Mouse (Mus musculus): ENCODE measurements around the gene March10. TPM values are rescaled to one million over a fixed set of nuclear protein-coding genes. Genes with fewer than 3 reads are reported as not detected.

Gene March10
- polyA plus RNA-seq, 1 experiment from 2014 or later, result 0.15 TPM

GRCm38 (mm10) chr11:105321090-105321489 is 135.4 kb downstream of the March10 start:
- Histone ChIP-seq H3K9me3 (no peaks in the 10 kb centered on the region), H3K27ac (no peak overlapping the region), H3K4me1 (peaks cover 1% of the 10 kb centered on the region), H3K36me3 (peaks cover 11% of the 10 kb centered on the region), H3K9ac (no peak overlapping the region), H3K27me3 (no peaks in the 10 kb centered on the region), H3K4me2 (no peak overlapping the region), H3K4me3 (no peak overlapping the region)
- ATAC-seq (ENCODE audit: borderline replicate concordance, extremely low read depth, low FRiP score, low TSS enrichment), result no peak
- WGBS, result 71% methylated on average over 2 of the region's 2 CpGs

GRCm38 (mm10) chr11:105317769-105318168 is 138.8 kb downstream of the March10 start:
- Histone ChIP-seq H3K9me3 (no peaks in the 10 kb centered on the region), H3K4me1 (peaks cover 32% of the 10 kb centered on the region), H3K4me3 (no peak overlapping the region), H3K9ac (no peak overlapping the region), H3K27me3 (no peaks in the 10 kb centered on the region), H3K36me3 (0 out of 2 replicates have a peak, but pooled peaks cover 6% of the 10 kb centered on the region), H3K27ac (no peak overlapping the region), H3K4me2 (no peak overlapping the region)
- WGBS, result 88% methylated on average over 6 of the region's 6 CpGs
- no peak for ATAC-seq (ENCODE audit: borderline replicate concordance, extremely low read depth, low FRiP score, low TSS enrichment)

DNA sequence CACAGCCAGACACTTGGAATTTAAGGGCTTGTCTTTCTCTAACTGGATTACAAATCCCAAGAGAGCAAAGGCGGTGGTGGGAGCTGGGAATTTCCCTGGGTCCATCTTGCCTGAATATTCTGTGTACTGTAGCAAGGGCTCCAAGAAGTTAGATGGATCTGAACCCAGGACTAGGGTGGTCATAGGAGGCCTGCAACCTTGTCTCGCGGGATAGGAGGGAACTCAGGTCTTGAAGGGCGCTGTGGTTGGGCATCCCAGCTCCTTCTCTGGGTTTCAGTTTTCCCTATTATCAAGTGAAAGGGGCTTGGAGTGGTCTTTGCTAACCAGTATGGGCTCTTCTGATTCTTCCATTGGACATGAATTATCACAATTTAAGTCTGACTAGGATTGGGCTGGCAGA is 140.4 kb downstream of the March10 start:
- H3K4me2 ChIP-seq, result no peak overlapping the region
- no peak for ATAC-seq (ENCODE audit: borderline replicate concordance, extremely low read depth, low FRiP score, low TSS enrichment)
- H3K9me3 ChIP-seq, result no peaks in the 10 kb centered on the region
- H3K4me1 ChIP-seq, result peaks cover 49% of the 10 kb centered on the region
- H3K27me3 ChIP-seq, result no peaks in the 10 kb centered on the region
- 93% methylated on average over 4 of the region's 4 CpGs for WGBS
- no peak overlapping the region for H3K9ac ChIP-seq
- H3K36me3 ChIP-seq, result 0 out of 2 replicates have a peak, but pooled peaks cover 6% of the 10 kb centered on the region
- no peak overlapping the region for H3K27ac ChIP-seq
- no peak overlapping the region for H3K4me3 ChIP-seq

DNA sequence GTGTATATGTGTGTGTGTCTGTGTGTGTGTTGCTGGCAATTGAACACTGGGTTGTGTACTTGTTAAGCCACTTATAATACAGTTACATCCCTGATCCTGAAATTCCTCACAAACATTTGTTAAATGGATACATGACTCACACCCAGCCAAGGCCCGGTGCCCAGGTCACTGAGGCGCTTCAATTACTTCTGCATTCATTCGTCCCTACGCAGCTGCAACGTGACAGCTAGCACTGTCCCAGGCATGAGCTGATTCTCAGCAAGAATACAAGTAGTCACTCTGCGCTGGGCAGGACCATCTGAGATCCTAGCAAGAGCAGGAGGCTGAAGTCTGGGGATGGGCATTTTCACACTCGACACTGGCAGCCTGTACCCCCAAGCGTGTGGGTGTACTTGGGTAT is 141.2 kb downstream of the March10 start:
- 0 out of 2 replicates have a peak, but pooled peaks cover 6% of the 10 kb centered on the region for H3K36me3 ChIP-seq
- H3K27me3 ChIP-seq, result no peaks in the 10 kb centered on the region
- 71% methylated on average over 8 of the region's 8 CpGs for WGBS
- ATAC-seq (ENCODE audit: borderline replicate concordance, extremely low read depth, low FRiP score, low TSS enrichment), result no peak
- no peaks in the 10 kb centered on the region for H3K9me3 ChIP-seq
- no peak overlapping the region for H3K27ac ChIP-seq
- peaks cover 56% of the 10 kb centered on the region for H3K4me1 ChIP-seq
- no peak overlapping the region for H3K4me3 ChIP-seq
- no peak overlapping the region for H3K4me2 ChIP-seq
- H3K9ac ChIP-seq, result no peak overlapping the region

DNA sequence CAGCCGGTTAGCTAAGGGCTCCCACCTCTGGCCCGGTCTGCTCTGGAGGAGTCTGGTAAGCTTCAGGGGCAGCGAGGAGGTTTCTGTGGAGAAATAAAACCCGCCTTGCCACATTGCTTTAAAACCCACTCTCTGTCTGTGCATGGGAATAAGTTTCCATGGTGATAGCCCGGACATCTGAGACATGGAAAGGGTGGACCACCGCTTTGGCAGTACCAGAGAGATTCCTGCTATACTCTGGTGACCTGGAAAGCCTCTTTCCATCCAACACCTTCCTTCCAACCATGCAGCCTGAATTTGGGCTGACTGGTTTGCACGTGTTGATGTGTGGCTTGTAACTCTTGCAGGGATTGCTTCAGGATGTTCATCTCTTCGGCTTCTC is 142.9 kb downstream of the March10 start:
- no peak overlapping the region for H3K4me2 ChIP-seq
- no peaks in the 10 kb centered on the region for H3K9me3 ChIP-seq
- H3K9ac ChIP-seq, result no peak overlapping the region
- no peaks in the 10 kb centered on the region for H3K36me3 ChIP-seq
- H3K4me3 ChIP-seq, result no peak overlapping the region
- 39% methylated on average over 8 of the region's 8 CpGs for WGBS
- no peak for ATAC-seq (ENCODE audit: borderline replicate concordance, extremely low read depth, low FRiP score, low TSS enrichment)
- peaks cover 71% of the 10 kb centered on the region for H3K4me1 ChIP-seq
- peak overlapping the region; percentile 83 for H3K27ac ChIP-seq
- H3K27me3 ChIP-seq, result no peaks in the 10 kb centered on the region

DNA sequence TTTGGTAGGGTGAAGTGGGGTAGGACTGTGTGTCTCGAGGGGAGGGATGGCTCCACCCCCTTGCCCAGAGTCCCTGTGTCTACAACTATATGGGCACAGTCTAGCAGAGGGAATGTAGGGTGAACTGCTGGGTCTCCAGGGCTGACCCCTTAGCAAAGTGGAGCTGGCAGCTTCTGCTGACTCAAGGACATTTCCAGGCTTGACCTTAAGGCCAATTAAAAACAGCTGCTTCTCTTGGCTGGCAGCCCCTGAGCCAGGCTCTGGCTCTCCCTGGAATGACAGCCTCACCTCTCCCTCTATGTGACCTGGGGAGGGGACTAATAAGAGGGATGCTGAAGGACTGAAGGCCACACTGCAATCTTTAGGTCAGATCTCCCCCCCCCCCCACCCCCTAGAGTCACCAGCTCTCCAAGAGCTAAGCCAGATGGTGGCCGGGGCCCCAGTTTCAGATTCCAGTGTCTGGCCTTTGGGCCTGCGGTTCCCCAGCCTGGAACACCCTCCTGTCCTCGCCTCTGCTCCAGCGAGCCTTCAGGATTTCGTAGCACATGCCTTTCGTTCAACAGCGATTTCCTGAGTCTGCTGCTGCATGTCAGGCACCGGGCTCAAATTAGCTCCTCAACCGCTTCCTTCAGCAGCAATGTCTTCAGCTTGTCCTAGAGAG is 143.4 kb downstream of the March10 start:
- H3K4me2 ChIP-seq, result no peak overlapping the region
- no peaks in the 10 kb centered on the region for H3K36me3 ChIP-seq
- no peak overlapping the region for H3K4me3 ChIP-seq
- H3K9ac ChIP-seq, result no peak overlapping the region
- peaks cover 72% of the 10 kb centered on the region for H3K4me1 ChIP-seq
- H3K27ac ChIP-seq, result peak overlapping the region; percentile 83
- peak; percentile 66 for ATAC-seq (ENCODE audit: borderline replicate concordance, extremely low read depth, low FRiP score, low TSS enrichment)
- WGBS, result 18% methylated on average over 10 of the region's 10 CpGs
- no peaks in the 10 kb centered on the region for H3K9me3 ChIP-seq
- no peaks in the 10 kb centered on the region for H3K27me3 ChIP-seq

DNA sequence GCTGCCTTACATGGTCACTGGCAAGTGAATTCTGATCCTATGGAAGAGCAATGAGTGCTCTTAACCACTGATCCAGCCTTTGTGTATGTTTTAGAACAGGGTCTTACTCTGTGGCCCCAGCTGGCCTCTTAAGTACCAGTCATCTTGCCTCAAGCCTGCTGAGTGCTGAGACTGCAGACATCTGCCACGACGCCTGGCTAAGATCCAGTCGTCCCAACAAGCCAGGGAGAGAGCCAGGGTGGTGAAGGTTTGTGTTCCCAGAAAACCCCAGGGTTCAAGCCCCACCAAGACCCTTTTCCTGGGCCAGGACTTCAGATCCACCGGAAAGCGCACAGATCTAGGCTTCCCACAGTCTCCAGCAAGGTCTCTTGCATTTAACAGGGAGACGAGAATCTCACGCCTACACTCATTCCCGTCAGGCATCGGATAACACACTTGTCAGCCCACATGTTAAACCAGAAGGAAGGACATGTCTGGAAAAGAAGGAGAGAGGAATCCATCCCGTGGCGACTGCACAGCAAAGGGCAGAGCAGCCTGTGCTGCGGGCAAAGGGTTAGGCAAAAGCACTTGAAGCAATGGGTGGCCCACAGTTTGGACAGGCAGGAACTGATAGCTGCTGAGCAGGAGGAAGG is 144.1 kb downstream of the March10 start:
- no peak overlapping the region for H3K4me2 ChIP-seq
- WGBS, result 21% methylated on average over 12 of the region's 12 CpGs
- ATAC-seq (ENCODE audit: borderline replicate concordance, extremely low read depth, low FRiP score, low TSS enrichment), result no peak; the same call in 1 of the 2 replicates
- H3K9me3 ChIP-seq, result no peaks in the 10 kb centered on the region
- no peaks in the 10 kb centered on the region for H3K27me3 ChIP-seq
- peak overlapping the region; percentile 83 for H3K27ac ChIP-seq
- H3K4me1 ChIP-seq, result peaks cover 78% of the 10 kb centered on the region
- no peak overlapping the region for H3K9ac ChIP-seq
- H3K36me3 ChIP-seq, result no peaks in the 10 kb centered on the region
- no peak overlapping the region for H3K4me3 ChIP-seq

DNA sequence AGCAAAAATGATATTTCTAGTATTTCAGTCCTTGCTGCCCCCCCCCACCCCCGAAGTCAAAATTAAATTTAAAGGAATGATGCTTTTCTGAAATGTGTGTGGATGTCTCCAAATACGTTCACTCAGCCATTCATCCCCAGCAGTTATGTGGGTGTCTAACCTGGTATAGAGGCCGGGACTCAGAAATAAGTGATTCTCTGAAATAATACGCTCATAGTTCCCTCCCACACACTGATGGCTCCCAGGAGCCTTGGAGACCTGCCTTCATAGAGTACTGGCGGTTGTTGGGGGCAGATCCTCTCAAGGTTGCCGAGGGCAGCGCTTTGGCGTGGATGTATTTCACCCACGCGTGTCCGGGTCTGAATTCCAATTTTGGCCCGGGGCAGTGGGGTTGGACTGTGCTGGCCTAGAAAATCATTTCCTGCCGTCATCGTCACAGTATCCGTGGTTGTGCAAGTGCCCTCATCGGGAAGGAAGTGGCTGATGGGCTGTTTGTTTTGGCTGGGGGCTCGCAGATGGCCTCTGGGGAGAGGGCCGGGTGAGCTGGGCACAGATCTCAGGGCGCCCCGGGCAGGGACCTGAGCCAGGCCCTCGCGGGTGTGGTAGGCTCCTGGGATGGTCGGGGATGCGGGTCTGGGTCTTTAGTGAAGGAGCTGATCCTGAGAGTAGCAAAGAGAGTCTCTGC is 145.1 kb downstream of the March10 start:
- peak overlapping the region; percentile 24 for H3K4me2 ChIP-seq
- no peaks in the 10 kb centered on the region for H3K27me3 ChIP-seq
- ATAC-seq (ENCODE audit: borderline replicate concordance, extremely low read depth, low FRiP score, low TSS enrichment), result no peak
- H3K27ac ChIP-seq, result peak overlapping the region; percentile 83
- H3K36me3 ChIP-seq, result no peaks in the 10 kb centered on the region
- no peak overlapping the region for H3K4me3 ChIP-seq
- WGBS, result 40% methylated on average over 24 of the region's 24 CpGs
- no peaks in the 10 kb centered on the region for H3K9me3 ChIP-seq
- no peak overlapping the region for H3K9ac ChIP-seq
- peaks cover 79% of the 10 kb centered on the region for H3K4me1 ChIP-seq

Other genes starting within 250 kb of the March10 start
- gene Mrc2, start 164.1 kb downstream of the March10 start, polyA plus RNA-seq (2015; fragmentation: Nextera tagmentation; extraction: Ambion mirVana), result 26.0 and 29.5 TPM in 2 replicates
- 13.8 and 13.9 TPM in 2 replicates for gene Tanc2, start 133.3 kb upstream of the March10 start, polyA plus RNA-seq (2015; fragmentation: Nextera tagmentation; extraction: Ambion mirVana)

Measured in lung, embryonic 15.5 days (tissue).